Mouse (Mus musculus): ENCODE measurements at regions not wholly inside any gene's neighbourhood (a gene's known extent, or its start where the extent isn't known, plus 50 kb on each side); places are given as distances from the start of the nearest gene placed in this dataset.

- TF ChIP-seq CTCF (IDR thresholded peaks at IDR 0.05; ENCODE audit: borderline replicate concordance, insufficient read depth, low read depth, low read length), result no peak
- no peak for TF ChIP-seq POLR2A (IDR thresholded peaks at IDR 0.05; ENCODE audit: borderline replicate concordance, insufficient read depth, low read length)
Measured at GRCm38 (mm10) chr5:64534371-64534770, 268.8 kb upstream of the Klf3 start.
